Mouse (Mus musculus) cerebellum, adult (tissue): ENCODE data around the gene Ak4.
"Not testable (repeated sequence)": the region's sequence is repeated elsewhere in the genome, so short reads cannot be mapped to it uniquely, and the experiment has no call there.

Source experiments
- ATAC-seq: cut with Nextera tagmentation; 2 replicates; pipeline ENCODE4 v1.9.2; 2017; ENCODE audit warnings: mild to moderate bottlenecking, moderate library complexity, mixed read lengths; ENCODE audit not compliant: insufficient number of reproducible peaks, low FRiP score, low TSS enrichment

Ak4 gene

DNA sequence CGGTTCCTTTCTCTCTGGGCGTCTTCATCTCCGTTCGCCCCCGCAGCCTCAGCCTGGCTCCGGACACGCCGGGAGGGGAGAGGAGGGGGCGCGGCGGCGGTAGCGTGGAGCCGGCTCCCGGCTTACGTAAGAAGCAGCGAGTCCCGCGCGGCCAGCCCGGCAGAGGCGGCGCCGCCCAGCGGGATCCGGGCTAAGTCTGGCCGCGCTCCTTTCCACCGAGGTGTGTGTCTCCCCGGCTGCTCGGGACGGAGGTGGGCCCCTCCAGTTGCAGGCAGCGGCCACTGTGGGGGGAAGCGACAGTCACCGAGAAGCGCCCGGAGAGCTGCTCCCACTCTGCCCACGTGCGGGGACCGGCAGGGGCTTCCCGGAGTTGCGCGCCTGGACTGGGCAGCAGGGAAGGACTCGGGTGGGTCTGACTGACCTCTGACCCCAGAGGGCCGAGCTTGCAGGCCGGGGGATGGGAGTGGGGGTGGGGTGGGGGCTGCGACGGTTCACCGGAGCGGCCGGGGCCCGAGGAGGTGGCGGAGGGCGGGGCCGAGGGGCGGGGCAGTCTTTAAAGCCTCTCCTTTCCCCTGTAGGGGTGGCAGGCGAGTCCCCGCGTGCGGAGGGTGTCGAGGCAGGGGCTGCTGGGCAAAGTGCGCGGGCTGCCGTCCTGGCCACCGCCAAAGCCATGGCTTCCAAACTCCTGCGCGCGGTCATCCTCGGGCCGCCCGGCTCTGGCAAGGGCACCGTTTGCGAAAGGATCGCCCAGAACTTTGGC, at the start of gene Ak4:
Ak4 (plus strand) TSS at position 127 of the 760 bp plus-strand sequence.
- peak; percentile 49; the same call in 1 of the 2 replicates for ATAC-seq

DNA sequence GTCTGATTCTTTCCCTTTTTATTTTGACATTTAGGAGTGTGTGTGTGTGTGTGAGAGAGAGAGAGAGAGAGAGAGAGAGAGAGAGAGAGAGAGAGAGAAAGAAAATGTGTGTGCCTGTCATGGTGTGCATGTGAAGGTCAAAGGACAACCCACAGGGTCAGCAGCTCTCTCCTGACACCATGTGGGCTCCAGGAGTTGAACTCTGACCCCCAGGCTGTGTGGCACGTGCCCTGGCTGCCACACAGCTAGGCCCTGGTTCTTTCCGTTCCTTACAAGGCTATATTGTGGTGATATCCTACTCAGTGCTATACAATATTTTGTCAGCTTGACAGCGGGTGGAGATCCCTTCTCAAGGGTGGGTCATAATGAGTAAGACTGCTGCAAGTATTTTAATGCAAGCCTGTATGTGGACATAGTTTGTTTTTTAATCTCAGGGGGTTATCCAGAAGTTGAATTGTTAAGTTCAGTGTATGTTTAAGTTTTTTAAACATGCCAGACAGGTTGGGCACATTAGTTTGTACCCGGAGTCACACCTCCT, 49.3 kb upstream of the Ak4 start:
- ATAC-seq, result no peak

DNA sequence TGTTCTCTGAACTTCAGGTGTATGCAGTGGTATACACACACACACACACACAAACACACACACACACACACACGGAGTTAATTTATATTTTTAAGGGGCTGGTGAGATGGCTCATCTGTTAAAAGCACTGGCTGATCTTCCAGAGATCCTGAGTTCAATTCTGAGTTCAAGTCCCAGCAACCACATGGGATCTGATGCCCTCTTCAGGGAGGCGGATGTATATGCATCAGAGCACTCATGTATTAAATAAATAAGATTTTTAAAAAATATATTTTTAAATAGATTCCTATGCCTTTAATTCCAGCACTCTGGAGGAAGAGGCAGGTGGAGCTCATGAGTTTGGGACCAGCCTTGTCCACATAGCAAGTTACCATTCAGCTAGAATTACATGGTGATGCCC, 46.8 kb upstream of the Ak4 start:
- ATAC-seq, result no peak

DNA sequence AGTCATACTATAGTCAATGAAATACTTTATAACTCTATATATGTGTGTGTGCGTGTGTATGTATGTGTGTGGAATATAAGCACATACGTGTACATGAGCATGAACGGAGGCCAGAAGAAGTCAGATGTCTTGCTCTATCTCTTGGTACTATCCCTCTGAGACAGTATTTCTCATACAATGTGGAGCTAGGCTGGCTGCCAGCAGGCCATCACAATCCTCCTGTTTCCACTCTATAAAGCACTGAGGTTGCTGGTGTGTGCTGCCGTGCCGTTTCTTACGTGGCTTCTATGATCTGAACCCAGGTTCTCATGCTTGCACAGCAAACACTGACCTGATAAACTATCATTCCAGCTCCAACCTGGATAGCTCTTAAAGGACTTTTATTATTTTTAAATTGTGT, 46.3 kb upstream of the Ak4 start:
- no peak for ATAC-seq

DNA sequence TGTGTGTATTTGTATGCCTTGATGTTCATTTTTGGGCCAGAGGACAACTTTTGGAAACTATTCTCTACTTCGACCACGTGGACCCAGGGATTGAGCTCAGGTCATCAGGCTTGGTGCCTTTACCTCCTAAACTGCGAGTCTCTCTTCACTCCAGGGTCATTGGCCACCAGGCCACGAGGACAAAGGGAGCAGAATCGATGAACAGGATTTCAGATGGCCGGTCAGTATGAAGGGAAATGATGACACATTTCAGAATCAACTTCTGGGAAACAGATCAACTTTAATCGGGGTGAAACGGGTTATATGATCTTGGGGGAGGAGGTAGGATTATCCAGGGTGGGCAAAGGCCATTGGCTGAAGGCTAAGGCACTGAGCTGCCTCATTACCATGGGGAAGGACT, 45.0 kb upstream of the Ak4 start:
- no peak for ATAC-seq

DNA sequence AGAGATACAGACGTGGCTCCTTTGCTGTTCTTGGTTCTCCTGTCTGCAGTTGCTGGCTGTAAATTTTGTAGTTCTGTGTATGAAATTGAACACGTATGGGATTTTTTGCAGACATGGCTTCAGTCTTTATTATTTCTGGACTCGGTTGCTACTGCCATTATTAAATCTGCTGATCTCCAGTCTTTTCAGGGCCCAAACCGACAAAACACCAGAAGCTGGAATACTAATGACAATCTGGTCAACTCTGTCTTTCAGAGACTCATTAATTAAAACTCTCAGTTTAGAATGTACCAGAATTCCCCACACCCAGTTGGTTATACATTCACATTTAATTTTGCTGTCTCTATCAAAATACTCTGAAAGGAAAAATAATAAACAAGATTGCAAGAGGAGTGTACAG, 42.2 kb upstream of the Ak4 start:
- no peak for ATAC-seq

DNA sequence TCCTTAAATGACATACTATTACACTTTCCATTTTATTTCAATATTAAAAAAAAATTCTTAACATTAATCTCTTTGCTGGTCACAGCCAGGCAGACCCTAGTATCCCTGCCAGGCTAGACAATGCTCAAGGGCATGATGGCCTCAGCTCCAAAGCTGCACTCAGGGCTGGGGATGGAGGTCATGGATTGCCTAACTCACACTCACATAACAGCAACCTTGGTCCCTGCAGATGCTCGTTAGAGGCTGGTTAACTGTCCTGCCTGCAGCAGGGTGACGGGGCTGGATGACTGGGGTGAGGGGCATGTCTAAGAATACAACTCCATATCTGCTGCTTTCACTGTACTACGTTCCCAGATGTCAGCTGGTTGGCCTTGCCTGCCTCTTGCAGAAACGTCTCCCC, 40.8 kb upstream of the Ak4 start:
- no peak for ATAC-seq

DNA sequence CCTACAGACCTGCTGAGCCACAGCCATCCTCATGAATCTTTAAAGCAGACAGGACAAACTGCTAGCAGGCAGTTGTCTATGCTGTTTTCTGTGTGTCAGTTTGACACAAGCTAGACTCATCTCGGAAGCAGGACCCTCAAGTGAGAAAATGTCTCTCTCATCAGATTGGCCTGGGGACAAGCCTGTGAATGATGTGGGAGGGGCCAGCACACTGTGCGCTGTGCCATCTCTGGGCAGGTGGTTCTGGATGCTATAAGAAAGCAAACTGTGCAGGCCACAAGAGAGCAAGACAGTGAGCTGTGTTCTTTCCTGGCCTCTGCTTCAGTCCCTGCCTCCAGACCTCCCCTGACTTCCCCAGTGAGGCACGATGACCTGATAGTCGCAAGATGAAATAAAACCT, 40.3 kb upstream of the Ak4 start:
- no peak; the same call in 1 of the 2 replicates for ATAC-seq

DNA sequence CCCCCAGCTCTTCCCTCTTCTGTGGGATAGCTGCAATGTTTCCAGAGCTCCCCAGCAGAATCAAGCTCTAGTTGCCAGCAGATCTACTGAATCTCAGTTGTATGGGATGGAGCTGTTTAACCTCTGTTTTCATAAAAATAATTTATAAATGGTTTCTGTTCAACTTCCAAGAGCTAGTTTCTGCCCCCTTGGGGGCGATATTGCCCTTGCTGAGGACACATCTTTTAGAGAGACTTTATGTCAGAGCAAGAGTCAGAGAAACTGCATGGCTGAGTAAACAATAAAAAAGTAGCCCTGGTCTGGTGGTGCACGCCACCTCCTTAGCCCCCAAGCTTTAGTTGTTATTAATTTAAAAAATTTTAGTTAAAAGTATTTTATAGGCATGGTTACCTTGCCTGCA, 34.1 kb upstream of the Ak4 start:
- ATAC-seq, result no peak

DNA sequence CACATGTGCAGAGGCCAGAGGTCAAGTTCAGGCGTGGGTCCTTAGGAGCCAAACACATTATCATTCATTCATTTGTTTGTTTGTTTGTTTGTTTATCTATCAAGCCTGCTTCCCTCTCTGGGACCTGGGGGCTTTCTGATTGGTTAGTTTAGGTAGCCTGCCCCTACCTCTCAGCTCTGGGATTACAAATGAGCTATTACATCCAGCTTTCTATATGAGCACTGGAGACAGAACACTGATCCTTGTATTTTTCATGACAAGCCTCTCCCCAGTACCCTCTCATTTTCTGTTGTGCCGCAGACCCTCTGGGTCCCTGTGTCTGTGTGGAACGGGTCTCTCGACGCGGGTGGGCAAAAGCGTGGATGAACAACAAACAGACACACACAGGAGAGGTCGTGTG, 30.8 kb upstream of the Ak4 start:
- ATAC-seq, result no peak

DNA sequence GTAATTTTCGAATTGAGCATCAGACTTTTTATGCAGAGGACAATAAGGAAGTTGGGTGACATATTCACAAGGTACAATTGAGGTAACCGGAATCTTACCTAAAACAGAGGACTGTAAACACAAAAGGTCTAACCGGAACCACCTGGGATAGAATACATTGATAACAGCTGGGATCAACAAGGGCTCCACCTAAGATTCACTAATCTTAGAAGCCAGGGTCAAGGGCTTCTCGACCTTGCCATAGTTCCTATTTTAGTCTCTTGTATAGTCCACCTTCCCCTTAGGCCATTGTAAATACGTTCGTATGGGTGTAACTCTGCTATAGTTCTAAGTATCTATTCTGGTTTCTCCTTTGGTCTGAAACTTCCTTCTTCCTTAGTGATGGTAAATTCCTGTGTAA, 30.4 kb upstream of the Ak4 start:
- ATAC-seq, result not testable (repeated sequence)

DNA sequence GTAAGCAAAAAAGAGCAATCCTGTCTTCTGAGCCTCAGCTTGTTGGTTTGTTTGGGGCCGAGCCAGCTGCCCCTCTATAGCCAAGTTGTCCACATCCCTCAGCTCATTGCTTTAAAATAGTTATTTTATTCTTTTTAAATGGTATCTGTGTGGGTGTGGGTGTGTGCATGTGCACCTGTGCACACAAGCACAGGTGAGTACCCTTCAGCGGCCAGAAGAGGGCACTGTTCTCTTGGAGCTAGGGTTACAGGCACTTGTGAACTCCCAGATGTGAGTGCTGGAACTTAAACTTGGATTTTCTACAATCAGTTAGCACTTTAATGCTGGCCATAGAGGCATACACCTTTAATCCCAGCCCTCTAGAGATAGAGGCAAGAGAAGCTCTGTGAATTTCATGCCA, 26.8 kb upstream of the Ak4 start:
- ATAC-seq, result no peak

DNA sequence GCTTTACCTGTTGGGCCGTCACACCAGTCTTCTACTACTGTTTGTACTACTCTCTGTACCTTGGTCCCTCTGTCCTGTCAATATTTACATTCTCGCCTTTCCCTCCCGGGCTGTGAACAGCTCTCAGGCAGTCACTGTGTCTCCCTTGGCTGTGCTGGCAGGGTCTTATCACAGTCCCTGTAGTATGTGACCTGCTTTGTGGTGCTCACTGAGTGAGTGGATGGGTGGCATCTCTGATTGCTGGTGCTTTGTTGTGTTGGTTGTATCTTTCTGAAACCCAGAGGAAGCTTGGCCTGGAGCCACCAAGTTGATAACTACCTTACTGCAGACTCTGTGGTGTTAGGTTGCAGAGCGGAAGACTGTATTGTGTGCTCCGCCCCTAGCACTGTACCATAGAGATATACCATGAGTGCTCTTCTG, 25.8 kb upstream of the Ak4 start:
- ATAC-seq, result no peak

DNA sequence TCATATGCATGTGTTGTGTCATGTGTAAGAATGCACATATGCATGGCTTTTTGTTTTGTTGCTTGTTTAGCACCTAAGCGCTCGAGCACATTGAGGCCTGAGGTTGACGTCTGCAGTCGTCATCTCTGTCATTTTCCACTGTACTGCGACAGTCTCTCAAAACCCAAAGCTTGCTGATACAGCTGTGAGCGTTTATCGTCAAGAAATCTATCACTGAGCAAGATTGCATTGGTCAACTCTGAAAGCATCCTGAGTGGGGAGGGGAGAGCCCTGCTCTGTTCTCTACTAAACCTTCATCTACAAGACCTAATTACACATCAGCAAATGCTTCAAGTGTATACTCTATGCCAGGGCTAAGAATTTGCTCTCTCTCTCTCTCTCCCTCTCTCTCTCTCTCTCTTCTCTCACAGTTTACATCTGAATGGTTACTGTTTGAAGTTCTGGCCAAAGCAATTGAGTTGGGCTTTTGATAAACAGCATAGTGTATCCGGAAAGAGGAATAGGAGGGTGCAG, 24.0 kb upstream of the Ak4 start:
- no peak for ATAC-seq

DNA sequence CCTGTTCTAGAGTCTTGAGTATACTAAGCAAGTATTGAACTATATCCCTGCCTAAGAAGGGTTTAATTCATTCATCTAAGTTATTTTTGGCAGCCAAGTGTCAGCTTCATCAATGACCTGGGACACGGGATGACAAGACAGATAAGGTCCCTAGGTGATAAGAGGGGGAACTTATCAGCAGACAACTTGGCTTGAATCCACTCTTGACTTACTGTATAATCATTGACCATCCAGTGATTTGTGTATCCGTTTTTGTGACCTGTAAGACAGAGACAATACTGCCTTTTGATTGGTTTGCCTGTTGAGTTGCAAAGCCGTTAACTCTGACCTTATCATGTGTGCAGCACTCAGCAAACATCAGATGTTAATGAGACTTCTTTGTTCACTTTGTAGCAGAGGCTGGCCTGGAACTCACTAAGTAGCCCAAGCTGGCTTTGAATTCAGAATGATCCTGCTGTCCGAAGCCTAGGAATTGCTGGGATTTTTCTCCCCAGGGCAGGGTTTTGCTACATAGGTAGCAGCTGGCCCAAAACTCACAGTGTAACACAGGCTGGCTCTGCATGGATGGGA, 19.0 kb upstream of the Ak4 start:
- no peak for ATAC-seq

DNA sequence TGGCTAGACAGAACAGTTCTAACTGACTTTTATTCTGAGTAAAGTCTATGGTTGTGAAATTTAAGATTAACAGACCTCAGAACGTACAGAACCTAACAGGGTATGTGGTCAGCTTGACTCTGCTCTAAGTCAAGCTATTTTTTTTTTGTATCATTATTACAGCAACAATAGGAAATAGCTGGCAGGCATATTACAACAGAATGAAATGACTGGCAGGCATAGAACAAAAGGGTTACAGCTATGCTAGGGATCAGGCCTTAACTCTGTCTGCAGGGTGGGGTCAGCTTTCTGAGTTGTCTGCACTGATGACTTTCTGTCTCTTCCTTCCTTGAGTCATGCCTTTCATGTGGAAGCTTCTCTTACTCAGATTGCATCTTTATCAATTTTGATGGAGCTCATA, 17.1 kb upstream of the Ak4 start:
- no peak for ATAC-seq

DNA sequence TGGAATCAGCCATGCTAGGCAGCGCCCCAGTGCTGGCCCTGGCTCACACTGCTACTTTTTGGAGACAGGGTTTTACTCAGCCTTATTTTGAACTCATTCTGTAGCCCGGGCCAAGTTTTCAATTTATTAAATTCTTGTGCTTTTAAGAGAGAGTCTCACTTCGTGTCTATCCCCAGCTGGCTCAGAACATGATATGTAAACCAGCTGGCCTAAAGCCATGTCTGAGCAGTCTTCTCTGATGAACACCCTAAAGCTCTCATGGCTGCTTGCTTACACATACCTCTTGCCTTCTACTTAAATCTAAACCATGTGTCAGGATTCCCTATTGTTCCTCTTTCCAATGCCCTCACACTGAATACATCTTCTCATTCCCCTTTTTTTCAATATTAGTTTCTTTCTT, 14.2 kb upstream of the Ak4 start:
- ATAC-seq, result no peak

DNA sequence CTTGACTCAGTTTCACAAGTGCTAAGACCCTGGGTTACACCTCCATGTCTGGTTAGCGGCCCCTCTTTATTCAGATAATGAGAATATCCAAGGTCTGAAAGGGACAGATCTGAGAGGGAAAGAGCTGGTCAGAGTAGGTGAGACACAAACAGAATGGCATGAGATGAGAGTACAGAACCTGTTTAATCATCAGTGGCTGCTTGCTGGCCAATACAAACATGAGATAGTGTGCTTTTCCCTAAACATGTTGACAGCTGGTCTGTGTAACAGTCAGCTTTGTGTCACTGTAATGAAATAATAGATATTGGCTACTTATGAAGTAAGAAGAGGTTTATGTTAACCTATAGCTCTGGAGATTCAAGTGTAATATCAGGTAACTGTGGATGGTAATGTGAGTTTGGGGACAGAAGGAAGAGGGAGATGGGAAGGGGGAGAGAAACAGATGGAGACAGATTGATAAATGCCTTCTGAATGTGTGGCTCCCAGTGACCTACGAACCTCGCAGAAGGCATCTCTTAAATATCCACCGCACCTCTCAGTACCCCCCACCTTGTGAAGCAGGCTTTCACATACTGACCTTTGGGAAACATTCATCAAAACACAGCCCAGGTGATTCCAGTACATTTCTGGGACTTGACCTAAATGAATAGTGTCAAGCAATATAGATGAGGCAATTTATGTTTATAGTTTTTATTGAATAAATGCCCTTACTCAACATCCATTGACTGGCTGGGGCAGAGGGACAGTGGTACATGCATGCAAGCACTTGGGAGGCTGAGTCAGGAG, 12.5 kb upstream of the Ak4 start:
- ATAC-seq, result no peak

DNA sequence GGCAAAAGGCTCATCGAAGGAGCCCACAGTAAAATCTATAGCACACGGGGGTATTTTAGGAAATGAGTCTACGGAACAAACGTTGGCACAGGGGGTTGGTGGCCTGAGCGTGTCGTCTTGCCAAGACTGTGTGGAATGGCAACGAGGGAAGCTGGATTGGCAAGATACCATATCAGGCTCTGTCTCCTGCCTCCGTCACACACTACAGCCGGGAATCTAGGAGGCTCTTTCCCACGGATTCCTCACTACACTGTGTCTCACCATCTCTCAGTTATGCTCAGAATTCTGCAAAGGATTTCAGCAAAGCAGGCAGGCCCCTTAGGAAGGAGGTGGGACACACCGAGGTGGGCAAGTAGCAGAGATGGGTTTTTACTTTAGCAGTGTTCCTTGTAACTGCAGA, 2.1 kb upstream of the Ak4 start:
- no peak for ATAC-seq

DNA sequence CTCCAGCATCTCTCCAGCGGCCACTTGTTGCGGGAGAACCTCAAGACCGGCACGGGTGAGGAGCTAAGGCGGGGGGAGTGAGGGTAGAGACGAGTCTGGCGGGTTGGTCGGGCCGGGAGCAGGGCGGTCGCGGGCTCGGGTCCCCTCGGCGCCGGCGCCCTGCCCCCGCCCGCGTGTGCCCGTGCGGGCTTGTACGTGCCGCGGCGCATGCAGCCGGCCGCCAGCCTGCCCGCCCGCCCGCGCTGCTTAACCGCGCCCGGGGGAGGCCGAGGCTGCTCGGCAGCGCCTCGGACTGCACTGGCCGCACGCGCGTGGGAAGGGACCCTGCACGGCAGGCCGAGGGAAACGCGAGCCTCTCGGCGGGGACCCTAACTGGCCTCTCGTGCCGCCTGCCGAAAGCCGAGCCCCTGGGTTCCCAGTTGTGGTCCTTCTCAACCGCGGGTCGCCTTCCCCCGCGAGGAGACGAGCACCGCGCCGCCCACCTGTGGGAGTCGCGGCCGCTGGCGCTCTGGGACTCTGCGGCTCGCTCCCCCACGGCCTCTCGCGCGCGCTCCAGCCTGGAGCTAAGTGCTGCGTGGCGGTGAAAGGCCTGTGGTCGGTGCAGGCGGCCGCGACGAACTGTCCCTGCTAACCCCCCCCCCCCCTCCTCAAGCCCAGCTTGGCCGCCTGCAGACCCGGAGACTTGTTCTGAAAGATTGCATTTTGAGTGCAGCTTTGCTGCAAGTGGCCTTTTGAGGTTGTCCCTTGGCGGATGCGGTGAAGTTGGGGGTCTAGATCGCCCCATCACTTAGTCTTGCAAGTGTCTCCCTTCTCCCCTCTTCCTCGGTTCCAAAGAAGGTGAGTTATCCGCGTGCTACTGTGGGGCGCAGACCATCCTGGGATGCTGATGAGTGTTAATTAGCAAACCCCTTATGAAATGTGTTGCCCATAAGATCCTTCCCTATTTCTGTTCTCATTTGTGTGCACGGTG, 1.1 kb downstream of the Ak4 start:
- ATAC-seq, result peak; percentile 15; the same call in 1 of the 2 replicates
